Mouse (Mus musculus) midbrain, embryonic 11.5 days (tissue): Measurements from ENCODE around the gene Mob1b. TPM values are rescaled to one million over a fixed set of nuclear protein-coding genes. Genes with fewer than 3 reads are reported as not detected.

ENCODE experiments used
- ATAC-seq: fragments of 200-750 bp; cut with Nextera tagmentation; 2 replicates; pipeline ENCODE4 v1.8.0; 2017; ENCODE audit warnings: moderate TSS enrichment, moderate library complexity; ENCODE audit not compliant: low FRiP score
- DNase-seq: peaks from one replicate; pipeline ENCODE4 v3.0.0; 2015; ENCODE audit warnings: low spot score; ENCODE audit errors: missing footprints
- H3K27ac ChIP-seq: fragments of 300-500 bp; sonication (generic); 2 replicates; pipeline ENCODE4 v1.5.1; 2014; ENCODE audit warnings: low read depth, low read length
- H3K27me3 ChIP-seq: fragments of 300-500 bp; sonication (generic); 2 replicates; pipeline ENCODE4 v1.6.1; 2014; ENCODE audit warnings: mild to moderate bottlenecking, low read length, moderate library complexity, mixed read lengths; ENCODE audit not compliant: control insufficient read depth, insufficient read depth
- H3K36me3 ChIP-seq: fragments of 300-500 bp; sonication (generic); 2 replicates; pipeline ENCODE4 v1.6.1; 2014; ENCODE audit warnings: mild to moderate bottlenecking, low read length, moderate library complexity, mixed read lengths; ENCODE audit not compliant: control insufficient read depth, insufficient read depth
- H3K4me1 ChIP-seq: fragments of 300-500 bp; sonication (generic); 2 replicates; pipeline ENCODE4 v1.6.1; 2014; ENCODE audit warnings: low read length; ENCODE audit not compliant: control insufficient read depth, insufficient read depth
- H3K4me2 ChIP-seq: fragments of 300-500 bp; sonication (generic); 2 replicates; pipeline ENCODE4 v1.6.1; 2014; ENCODE audit warnings: mild to moderate bottlenecking, moderate library complexity
- H3K4me3 ChIP-seq: fragments of 300-500 bp; sonication (generic); 2 replicates; pipeline ENCODE4 v1.5.1; 2014; ENCODE audit warnings: low read depth, low read length
- H3K9ac ChIP-seq: fragments of 300-500 bp; sonication (generic); 2 replicates; pipeline ENCODE4 v1.6.1; 2014; ENCODE audit warnings: low read length
- H3K9me3 ChIP-seq: fragments of 300-500 bp; sonication (generic); 2 replicates; pipeline ENCODE4 v1.6.1; 2016; ENCODE audit warnings: low read length; ENCODE audit not compliant: control insufficient read depth
- WGBS: fragments of 180-500 bp; shearing (Covaris S2); extraction: QIAGEN DNeasy Blood & Tissue Kit; methylation state at CpG from one replicate; pipeline ENCODE4 v1.1.7; 2014; 5-methylcytosine and 5-hydroxymethylcytosine counted together
- polyA plus RNA-seq: library from polyadenylated mRNA; unstranded; fragments of >200 nt; fragmentation: Nextera tagmentation; extraction: Ambion mirVana; gene quantifications from 2 replicates; pipeline ENCODE4 v1.2.1, GENCODE M21; 2014

Gene Mob1b
- polyA plus RNA-seq, 1 experiment from 2014 or later, result 18.3 TPM

GRCm38 (mm10) chr5:88813188-88813587 lies 92.5 kb downstream of the Mob1b start:
- H3K36me3 ChIP-seq, result no peaks in the 10 kb centered on the region
- no peaks in the 10 kb centered on the region for H3K4me1 ChIP-seq
- no peak overlapping the region for H3K27ac ChIP-seq
- no peaks in the 10 kb centered on the region for H3K27me3 ChIP-seq
- no peak for ATAC-seq
- WGBS, result 83% methylated on average over 2 of the region's 2 CpGs
- H3K9me3 ChIP-seq, result no peaks in the 10 kb centered on the region
- no peak overlapping the region for H3K9ac ChIP-seq
- no peak overlapping the region for H3K4me2 ChIP-seq
- no peak for DNase-seq
- no peak overlapping the region for H3K4me3 ChIP-seq

Other genes with a start within 250 kb of the Mob1b start
- gene Enam, start 232.9 kb upstream of the Mob1b start, polyA plus RNA-seq, result not detected in 2 replicates
- 0.34 TPM in 1 of 2 replicates, not detected in the other for gene Jchain, start 193.0 kb upstream of the Mob1b start, polyA plus RNA-seq
- 68.4 and 73.0 TPM in 2 replicates for gene Utp3, start 166.4 kb upstream of the Mob1b start, polyA plus RNA-seq
- gene Rufy3, start 155.8 kb upstream of the Mob1b start, polyA plus RNA-seq, result 121 and 149 TPM in 2 replicates
- gene Grsf1, start 44.7 kb upstream of the Mob1b start, polyA plus RNA-seq, result 102 and 109 TPM in 2 replicates
- gene Dck, start 44.1 kb downstream of the Mob1b start, polyA plus RNA-seq, result 143 and 150 TPM in 2 replicates
- 1.6 and 2.2 TPM in 2 replicates for gene Slc4a4, start 166.0 kb downstream of the Mob1b start, polyA plus RNA-seq